ENCODE assay signal across 14 mouse cellular contexts in genomic region chr9:64078386-64078792, GRCm38 (mm10). TPM values are rescaled to one million over a fixed set of nuclear protein-coding genes. Genes with fewer than 3 reads are reported as not detected.
DNase-seq lines count a peak whose midpoint lies in the region; ATAC-seq and TF ChIP-seq lines count a peak whose summit lies in the region.
"Had no signal": no experiment of that assay in that cellular context is flagged by ENCODE, and none has a peak within 500 bp of the region (broad histone marks: within the 10 kb centered on the region; RNA-seq: fewer than 3 reads in every experiment).

No protein-coding gene starts in this region.

- H3K4me2 ChIP-seq in kidney, postnatal 0 days (ENCODE audit: low read length): no peak overlapping the region
- H3K4me2 ChIP-seq in heart, postnatal 0 days (ENCODE audit: low read depth, low read length): no peak overlapping the region
- H3K4me2 ChIP-seq in liver, embryonic 13.5 days: peak overlapping the region; percentile 58
- no peak overlapping the region for H3K4me2 ChIP-seq in stomach, embryonic 14.5 days (replicated peaks; ENCODE audit: low read depth, low read length)
- H3K4me2 ChIP-seq: midbrain, embryonic 12.5 days; neural tube, embryonic 15.5 days had no signal

- H3K9ac ChIP-seq in kidney, postnatal 0 days (ENCODE audit: low read depth, low read length): peak overlapping the region; percentile 42; the same call in 1 of the 2 replicates
- no peak overlapping the region for H3K9ac ChIP-seq in heart, postnatal 0 days (replicated peaks; ENCODE audit: low read depth, low read length)
- peak overlapping the region; percentile 73 for H3K9ac ChIP-seq in liver, embryonic 13.5 days
- H3K9ac ChIP-seq in stomach, embryonic 14.5 days (replicated peaks; ENCODE audit: low read depth, low read length): no peak overlapping the region
- H3K9ac ChIP-seq: midbrain, embryonic 12.5 days; neural tube, embryonic 15.5 days had no signal

- ATAC-seq in kidney, postnatal 0 days (replicated peaks; ENCODE audit: low FRiP score, low read depth): peak; percentile 40; the same call in 1 of the 2 replicates
- peak; percentile 86 for ATAC-seq in heart, postnatal 0 days (ENCODE audit: insufficient read depth, low read depth)
- peak; percentile 92 for ATAC-seq in liver, embryonic 13.5 days (ENCODE audit: low read depth)
- peak; percentile 68; the same call in 1 of the 2 replicates for ATAC-seq in stomach, embryonic 14.5 days (ENCODE audit: insufficient number of reproducible peaks, insufficient read depth, low FRiP score, low read depth)
- ATAC-seq: hindbrain, embryonic 16.5 days had no signal

- DNase-seq in kidney, postnatal 0 days (ENCODE audit: low spot score): peak; percentile 49
- DNase-seq in kidney, postnatal 10 days: no peak
- no peak for DNase-seq in heart, postnatal 0 days (ENCODE audit: low spot score)
- DNase-seq in liver, embryonic 13.5 days: peak; percentile 67
- DNase-seq in ovary, adult 18-20 months (ENCODE audit: low spot score): no peak
- no peak for DNase-seq in right cerebral cortex, postnatal 4 days
- DNase-seq in urinary bladder, postnatal 36 days (ENCODE audit: low spot score in 2 of 2): no peak
- DNase-seq: cerebellum, adult 9-11 months; spleen, adult 18-20 months had no signal

- TF ChIP-seq CTCF in kidney, postnatal 0 days (IDR thresholded peaks at IDR 0.05; ENCODE audit: low read depth): no peak
- TF ChIP-seq CTCF in heart, postnatal 0 days (IDR thresholded peaks at IDR 0.05; ENCODE audit: low read depth): no peak

- no peak overlapping the region for H3K4me3 ChIP-seq in kidney, postnatal 0 days (replicated peaks; ENCODE audit: low read depth, low read length)
- H3K4me3 ChIP-seq in heart, postnatal 0 days (ENCODE audit: low read depth, low read length): no peak overlapping the region
- H3K4me3 ChIP-seq in liver, embryonic 13.5 days (replicated peaks): 0 out of 2 replicates have a peak overlapping the region, but pooled peaks have one; percentile 5
- no peak overlapping the region for H3K4me3 ChIP-seq in stomach, embryonic 14.5 days (ENCODE audit: low read depth, low read length)
- H3K4me3 ChIP-seq: midbrain, embryonic 12.5 days; neural tube, embryonic 15.5 days had no signal

- WGBS in kidney, postnatal 0 days: 21% methylated on average over 7 of the region's 7 CpGs
- WGBS in heart, postnatal 0 days: 12% methylated on average over 7 of the region's 7 CpGs
- WGBS in liver, embryonic 13.5 days (ENCODE audit: insufficient replicate concordance): 4% methylated on average over 7 of the region's 7 CpGs
- 18% methylated on average over 7 of the region's 7 CpGs for WGBS in stomach, embryonic 14.5 days

- TF ChIP-seq EP300 in heart, postnatal 0 days (IDR thresholded peaks at IDR 0.05; ENCODE audit: low read depth): peak; percentile 65; the same call in 1 of the 2 replicates

- H3K27me3 ChIP-seq in kidney, postnatal 0 days (ENCODE audit: insufficient read depth, low read length): no peaks in the 10 kb centered on the region
- no peaks in the 10 kb centered on the region for H3K27me3 ChIP-seq in heart, postnatal 0 days (ENCODE audit: control insufficient read depth, insufficient read depth, low read length)
- H3K27me3 ChIP-seq in liver, embryonic 13.5 days: no peaks in the 10 kb centered on the region
- no peaks in the 10 kb centered on the region for H3K27me3 ChIP-seq in stomach, embryonic 14.5 days (ENCODE audit: control insufficient read depth, insufficient read depth, low read length)

- H3K27ac ChIP-seq in kidney, postnatal 0 days: no peak overlapping the region
- peak overlapping the region; percentile 58 for H3K27ac ChIP-seq in heart, postnatal 0 days (ENCODE audit: low read depth)
- peak overlapping the region; percentile 92 for H3K27ac ChIP-seq in liver, embryonic 13.5 days
- H3K27ac ChIP-seq in stomach, embryonic 14.5 days (ENCODE audit: low read length): no peak overlapping the region
- H3K27ac ChIP-seq: midbrain, embryonic 12.5 days; neural tube, embryonic 15.5 days had no signal

- H3K9me3 ChIP-seq in kidney, postnatal 0 days (replicated peaks; ENCODE audit: low read length): no peaks in the 10 kb centered on the region
- no peaks in the 10 kb centered on the region for H3K9me3 ChIP-seq in heart, postnatal 0 days (replicated peaks; ENCODE audit: control insufficient read depth, low read length)
- no peaks in the 10 kb centered on the region for H3K9me3 ChIP-seq in liver, embryonic 13.5 days (replicated peaks)
- H3K9me3 ChIP-seq in stomach, embryonic 14.5 days (ENCODE audit: control insufficient read depth, low read depth, low read length): no peaks in the 10 kb centered on the region
- H3K9me3 ChIP-seq: midbrain, embryonic 12.5 days; neural tube, embryonic 15.5 days had no signal

- peaks cover 5% of the 10 kb centered on the region for H3K4me1 ChIP-seq in kidney, postnatal 0 days (replicated peaks; ENCODE audit: insufficient read depth, low read length)
- H3K4me1 ChIP-seq in heart, postnatal 0 days (ENCODE audit: control insufficient read depth, insufficient read depth): peaks cover 12% of the 10 kb centered on the region; the same call in 1 of the 2 replicates
- H3K4me1 ChIP-seq in liver, embryonic 13.5 days (replicated peaks): peaks cover 91% of the 10 kb centered on the region
- H3K4me1 ChIP-seq in stomach, embryonic 14.5 days (ENCODE audit: control insufficient read depth, insufficient read depth, low read length): peaks cover 7% of the 10 kb centered on the region; the same call in 1 of the 2 replicates
- H3K4me1 ChIP-seq: midbrain, embryonic 12.5 days; neural tube, embryonic 15.5 days had no signal

- no peaks in the 10 kb centered on the region for H3K36me3 ChIP-seq in kidney, postnatal 0 days (ENCODE audit: insufficient read depth, low read length)
- no peaks in the 10 kb centered on the region for H3K36me3 ChIP-seq in heart, postnatal 0 days (replicated peaks; ENCODE audit: control insufficient read depth, insufficient read depth, low read length)
- no peaks in the 10 kb centered on the region for H3K36me3 ChIP-seq in liver, embryonic 13.5 days
- H3K36me3 ChIP-seq in stomach, embryonic 14.5 days (ENCODE audit: control insufficient read depth, insufficient read depth, low read length): no peaks in the 10 kb centered on the region
- H3K36me3 ChIP-seq: midbrain, embryonic 12.5 days; neural tube, embryonic 15.5 days had no signal

RNA-seq across cellular contexts. Expression of gene Lctl, which starts 38.6 kb away (rescaled TPM):
- 0.23 and 0.29 TPM in 2 replicates for polyA plus RNA-seq in kidney, postnatal 0 days (2015; fragmentation: Nextera tagmentation; extraction: Ambion mirVana)
- total RNA-seq in heart, postnatal 0 days (2014; rRNA removed; ENCODE audit: low replicate concordance): not detected in 2 replicates
- 0.21 TPM in 1 of 2 replicates, not detected in the other for polyA plus RNA-seq in heart, postnatal 0 days (2015; fragmentation: Nextera tagmentation; extraction: Ambion mirVana)
- not detected in 2 replicates for polyA plus RNA-seq in liver, embryonic 13.5 days (2015; fragmentation: Nextera tagmentation; extraction: Ambion mirVana)
- not detected in 2 replicates for polyA plus RNA-seq in stomach, embryonic 14.5 days (2014; fragmentation: Nextera tagmentation; extraction: Ambion mirVana)
- total RNA-seq: layer of hippocampus, postnatal 10 days had no signal
- polyA plus RNA-seq: hindbrain, embryonic 16.5 days; midbrain, embryonic 12.5 days; neural tube, embryonic 15.5 days had no signal

RNA-seq across cellular contexts. Expression of gene Smad6, which starts 56.5 kb away (rescaled TPM):
- 7.2 and 10.6 TPM in 2 replicates for polyA plus RNA-seq in kidney, postnatal 0 days (2015; fragmentation: Nextera tagmentation; extraction: Ambion mirVana)
- 68.4 and 93.1 TPM in 2 replicates for total RNA-seq in heart, postnatal 0 days (2014; rRNA removed; ENCODE audit: low replicate concordance)
- polyA plus RNA-seq in heart, postnatal 0 days (2015; fragmentation: Nextera tagmentation; extraction: Ambion mirVana): 5.6 and 6.7 TPM in 2 replicates
- polyA plus RNA-seq in liver, embryonic 13.5 days (2015; fragmentation: Nextera tagmentation; extraction: Ambion mirVana): 2.5 and 2.8 TPM in 2 replicates
- 7.5 and 9.7 TPM in 2 replicates for polyA plus RNA-seq in stomach, embryonic 14.5 days (2014; fragmentation: Nextera tagmentation; extraction: Ambion mirVana)

Comparison
In these comparisons a context has a peak if more than half of its experiments do, and no peak if none do; other contexts are left out.
1. DNase-seq: peak in kidney, postnatal 0 days (single experiment) and liver, embryonic 13.5 days (single experiment); none in kidney, postnatal 10 days (single experiment), heart, postnatal 0 days (single experiment), ovary, adult 18-20 months (single experiment), right cerebral cortex, postnatal 4 days (single experiment) and urinary bladder, postnatal 36 days (0 of 2).
2. ATAC-seq: peak in every context shown above with its lines; median percentile 92 in liver, embryonic 13.5 days; 86 in heart, postnatal 0 days; 68 in stomach, embryonic 14.5 days; 40 in kidney, postnatal 0 days.
3. H3K27ac ChIP-seq: peak in heart, postnatal 0 days (single experiment) and liver, embryonic 13.5 days (single experiment); none in kidney, postnatal 0 days (single experiment) and stomach, embryonic 14.5 days (single experiment).
4. H3K9ac ChIP-seq: peak in kidney, postnatal 0 days (single experiment) and liver, embryonic 13.5 days (single experiment); none in heart, postnatal 0 days (single experiment) and stomach, embryonic 14.5 days (single experiment).